Mouse (Mus musculus): ENCODE measurements around the gene Vegfc. TPM values are rescaled to one million over a fixed set of nuclear protein-coding genes. Genes with fewer than 3 reads are reported as not detected.
A peak's percentile ranks its signal among the peaks of the same experiment; 100 is the strongest.

The Vegfc gene
- total RNA-seq, 1 experiment = 20.1 TPM

- in situ Hi-C loops (cut with MboI; ENCODE audit: low sequenced_read_pairs in 2 of 2, unreplicated experiment in 2 of 2) = no loop called here
- H3K4me1 ChIP-seq (ENCODE audit: control insufficient read depth in 2 of 2, insufficient read depth in 2 of 2, low read length in 2 of 2, poor library complexity in 1 of 2) = no peaks in the 10 kb centered on the region
- no peak for DNase-seq (ENCODE audit: low read depth, low spot score)
- H3K4me3 ChIP-seq (ENCODE audit: insufficient read depth in 1 of 2, low read depth in 1 of 2, low read length in 2 of 2, poor library complexity in 1 of 2, severe bottlenecking in 1 of 2) = no peak overlapping the region
- no peak overlapping the region for H3K27ac ChIP-seq (ENCODE audit: insufficient read depth, low read depth, low read length, poor library complexity, severe bottlenecking)
- peak; percentile 95 for TF ChIP-seq ZNF384 (IDR thresholded peaks at IDR 0.05; ENCODE audit: low read depth, low read length)
- no peak for TF ChIP-seq HCFC1 (IDR thresholded peaks at IDR 0.05; ENCODE audit: borderline replicate concordance, insufficient read depth, low read length)
- no peak overlapping the region for H3K9ac ChIP-seq (ENCODE audit: insufficient read depth, low read depth, low read length, poor library complexity, severe bottlenecking)
- H3K9me3 ChIP-seq (ENCODE audit: control insufficient read depth, insufficient read depth, low read depth, low read length) = no peaks in the 10 kb centered on the region
- no peaks in the 10 kb centered on the region for H3K36me3 ChIP-seq (ENCODE audit: control insufficient read depth, insufficient read depth, low read length, poor library complexity, severe bottlenecking)
Observed at GRCm38 (mm10) chr8:54130558-54130957, 53.2 kb downstream of the Vegfc start.

GRCm38 (mm10) chr8:54153240-54153639 lies 75.8 kb downstream of the Vegfc start:
- peak; percentile 40 for DNase-seq (ENCODE audit: low read depth, low spot score)
- in situ Hi-C loops (cut with MboI; ENCODE audit: low sequenced_read_pairs in 2 of 2, unreplicated experiment in 2 of 2) = no loop called here
- no peaks in the 10 kb centered on the region for H3K9me3 ChIP-seq (ENCODE audit: control insufficient read depth, insufficient read depth, low read depth, low read length)
- H3K36me3 ChIP-seq (ENCODE audit: control insufficient read depth, insufficient read depth, low read length, poor library complexity, severe bottlenecking) = no peaks in the 10 kb centered on the region
- H3K4me1 ChIP-seq (ENCODE audit: control insufficient read depth in 2 of 2, insufficient read depth in 2 of 2, low read length in 2 of 2, poor library complexity in 1 of 2) = no peaks in the 10 kb centered on the region
- H3K27ac ChIP-seq (ENCODE audit: insufficient read depth, low read depth, low read length, poor library complexity, severe bottlenecking) = no peak overlapping the region
- no peak overlapping the region for H3K9ac ChIP-seq (ENCODE audit: insufficient read depth, low read depth, low read length, poor library complexity, severe bottlenecking)
- TF ChIP-seq ZC3H11A (IDR thresholded peaks at IDR 0.05; ENCODE audit: borderline replicate concordance, low read depth, low read length) (peak; percentile 82), CHD2 (IDR thresholded peaks at IDR 0.05; ENCODE audit: low read depth, low read length) (no peak)
- no peak overlapping the region for H3K4me3 ChIP-seq (ENCODE audit: insufficient read depth in 1 of 2, low read depth in 1 of 2, low read length in 2 of 2, poor library complexity in 1 of 2, severe bottlenecking in 1 of 2)

DNA sequence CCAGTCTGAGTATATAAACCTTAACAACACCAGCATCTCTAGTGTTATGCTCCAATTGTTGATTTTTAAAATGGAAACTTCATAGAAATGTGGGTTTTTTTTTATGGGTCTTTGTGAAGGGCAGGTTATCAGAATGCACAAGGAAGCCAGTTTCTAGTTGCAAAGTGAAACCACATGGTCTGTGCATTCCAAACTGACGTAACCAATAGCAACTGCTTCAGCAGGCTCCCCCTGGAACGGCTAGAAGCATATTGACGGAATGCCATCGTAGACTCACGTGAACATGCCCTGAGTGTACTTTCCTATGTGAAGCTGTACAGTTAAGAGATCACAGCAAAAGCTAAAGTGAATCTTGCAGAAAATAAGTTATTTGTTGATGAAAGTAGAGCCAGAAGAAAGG lies 86.1 kb downstream of the Vegfc start:
- H3K9ac ChIP-seq (ENCODE audit: insufficient read depth, low read depth, low read length, poor library complexity, severe bottlenecking) = no peak overlapping the region
- no peaks in the 10 kb centered on the region for H3K9me3 ChIP-seq (ENCODE audit: control insufficient read depth, insufficient read depth, low read depth, low read length)
- TF ChIP-seq HCFC1 (IDR thresholded peaks at IDR 0.05; ENCODE audit: borderline replicate concordance, insufficient read depth, low read length) (no peak), MAFK (IDR thresholded peaks at IDR 0.05; ENCODE audit: insufficient read depth, low read depth, low read length) (no peak), ZC3H11A (IDR thresholded peaks at IDR 0.05; ENCODE audit: borderline replicate concordance, low read depth, low read length) (no peak), CHD2 (IDR thresholded peaks at IDR 0.05; ENCODE audit: low read depth, low read length) (no peak), ZNF384 (IDR thresholded peaks at IDR 0.05; ENCODE audit: low read depth, low read length) (no peak)
- H3K4me3 ChIP-seq (ENCODE audit: insufficient read depth in 1 of 2, low read depth in 1 of 2, low read length in 2 of 2, poor library complexity in 1 of 2, severe bottlenecking in 1 of 2) = no peak overlapping the region
- in situ Hi-C loops (cut with MboI; ENCODE audit: low sequenced_read_pairs in 2 of 2, unreplicated experiment in 2 of 2) = no loop called here
- no peak overlapping the region for H3K27ac ChIP-seq (ENCODE audit: insufficient read depth, low read depth, low read length, poor library complexity, severe bottlenecking)
- peaks cover 2% of the 10 kb centered on the region; the same call in 1 of the 2 replicates for H3K36me3 ChIP-seq (ENCODE audit: control insufficient read depth, insufficient read depth, low read length, poor library complexity, severe bottlenecking)
- DNase-seq (ENCODE audit: low read depth, low spot score) = no peak
- H3K4me1 ChIP-seq (ENCODE audit: control insufficient read depth in 2 of 2, insufficient read depth in 2 of 2, low read length in 2 of 2, poor library complexity in 1 of 2) = no peaks in the 10 kb centered on the region

GRCm38 (mm10) chr8:54185336-54185735 lies 107.9 kb downstream of the Vegfc start:
- Histone ChIP-seq H3K4me3 (ENCODE audit: insufficient read depth in 1 of 2, low read depth in 1 of 2, low read length in 2 of 2, poor library complexity in 1 of 2, severe bottlenecking in 1 of 2) (no peak overlapping the region), H3K36me3 (ENCODE audit: control insufficient read depth, insufficient read depth, low read length, poor library complexity, severe bottlenecking) (no peaks in the 10 kb centered on the region; the same call in 1 of the 2 replicates), H3K9ac (ENCODE audit: insufficient read depth, low read depth, low read length, poor library complexity, severe bottlenecking) (no peak overlapping the region), H3K27ac (ENCODE audit: insufficient read depth, low read depth, low read length, poor library complexity, severe bottlenecking) (no peak overlapping the region), H3K4me1 (ENCODE audit: control insufficient read depth in 2 of 2, insufficient read depth in 2 of 2, low read length in 2 of 2, poor library complexity in 1 of 2) (no peaks in the 10 kb centered on the region), H3K9me3 (ENCODE audit: control insufficient read depth, insufficient read depth, low read depth, low read length) (no peaks in the 10 kb centered on the region)
- in situ Hi-C loops (cut with MboI; ENCODE audit: low sequenced_read_pairs in 2 of 2, unreplicated experiment in 2 of 2) = no loop called here
- no peak for TF ChIP-seq ZC3H11A (IDR thresholded peaks at IDR 0.05; ENCODE audit: borderline replicate concordance, low read depth, low read length)
- no peak for TF ChIP-seq ZNF384 (IDR thresholded peaks at IDR 0.05; ENCODE audit: low read depth, low read length)
- no peak for TF ChIP-seq MAFK (IDR thresholded peaks at IDR 0.05; ENCODE audit: insufficient read depth, low read depth, low read length)
- no peak for TF ChIP-seq CHD2 (IDR thresholded peaks at IDR 0.05; ENCODE audit: low read depth, low read length)
- TF ChIP-seq HCFC1 (IDR thresholded peaks at IDR 0.05; ENCODE audit: borderline replicate concordance, insufficient read depth, low read length) = no peak
- no peak for DNase-seq (ENCODE audit: low read depth, low spot score)

DNA sequence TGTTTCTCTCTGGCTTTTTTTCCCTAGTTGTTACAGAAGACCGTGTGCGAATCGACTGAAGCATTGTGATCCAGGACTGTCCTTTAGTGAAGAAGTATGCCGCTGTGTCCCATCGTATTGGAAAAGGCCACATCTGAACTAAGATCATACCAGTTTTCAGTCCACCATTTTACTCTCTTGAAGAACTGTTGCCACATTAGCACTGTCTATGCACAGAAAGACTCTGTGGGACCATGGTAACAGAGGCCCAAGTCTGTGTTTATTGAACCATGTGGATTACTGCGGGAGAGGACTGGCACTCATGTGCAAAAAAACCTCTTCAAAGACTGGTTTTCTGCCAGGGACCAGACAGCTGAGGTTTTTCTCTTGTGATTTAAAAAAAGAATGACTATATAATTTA lies 108.5 kb downstream of the Vegfc start:
- in situ Hi-C loops (cut with MboI; ENCODE audit: low sequenced_read_pairs in 2 of 2, unreplicated experiment in 2 of 2) = no loop called here
- no peak overlapping the region for H3K4me3 ChIP-seq (ENCODE audit: insufficient read depth in 1 of 2, low read depth in 1 of 2, low read length in 2 of 2, poor library complexity in 1 of 2, severe bottlenecking in 1 of 2)
- H3K27ac ChIP-seq (ENCODE audit: insufficient read depth, low read depth, low read length, poor library complexity, severe bottlenecking) = no peak overlapping the region
- DNase-seq (ENCODE audit: low read depth, low spot score) = no peak
- no peak for TF ChIP-seq ZC3H11A (IDR thresholded peaks at IDR 0.05; ENCODE audit: borderline replicate concordance, low read depth, low read length)
- no peak for TF ChIP-seq HCFC1 (IDR thresholded peaks at IDR 0.05; ENCODE audit: borderline replicate concordance, insufficient read depth, low read length)
- TF ChIP-seq CHD2 (IDR thresholded peaks at IDR 0.05; ENCODE audit: low read depth, low read length) = no peak
- no peak for TF ChIP-seq MAFK (IDR thresholded peaks at IDR 0.05; ENCODE audit: insufficient read depth, low read depth, low read length)
- TF ChIP-seq ZNF384 (IDR thresholded peaks at IDR 0.05; ENCODE audit: low read depth, low read length) = no peak
- H3K9me3 ChIP-seq (ENCODE audit: control insufficient read depth, insufficient read depth, low read depth, low read length) = no peaks in the 10 kb centered on the region
- H3K9ac ChIP-seq (ENCODE audit: insufficient read depth, low read depth, low read length, poor library complexity, severe bottlenecking) = no peak overlapping the region
- H3K4me1 ChIP-seq (ENCODE audit: control insufficient read depth in 2 of 2, insufficient read depth in 2 of 2, low read length in 2 of 2, poor library complexity in 1 of 2) = no peaks in the 10 kb centered on the region
- H3K36me3 ChIP-seq (ENCODE audit: control insufficient read depth, insufficient read depth, low read length, poor library complexity, severe bottlenecking) = no peaks in the 10 kb centered on the region; the same call in 1 of the 2 replicates
